Comparison of ENCODE assay signal across 11 mouse cellular contexts in the genomic region with DNA sequence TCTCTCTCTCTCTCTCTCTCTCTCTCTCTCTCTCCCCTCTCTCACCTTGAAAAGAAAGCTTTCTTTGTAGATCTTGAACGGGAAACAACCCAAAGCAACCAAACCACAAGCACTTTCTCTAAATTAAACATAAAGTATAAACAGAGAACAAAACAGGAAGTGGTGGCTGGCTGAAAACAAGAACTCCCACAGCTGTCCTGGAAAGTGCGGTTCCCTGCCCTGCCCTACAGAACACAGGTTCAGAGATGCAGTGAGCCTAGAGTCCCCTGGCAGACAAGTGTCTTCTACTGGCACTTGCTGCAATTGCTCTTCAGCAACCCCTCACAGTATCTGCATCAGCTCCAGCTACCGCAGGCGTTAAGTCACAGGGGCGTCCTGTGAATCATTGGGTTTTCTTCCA. TPM values are rescaled to one million over a fixed set of nuclear protein-coding genes. Genes with fewer than 3 reads are reported as not detected.
DNase-seq lines count a peak whose midpoint lies in the region; ATAC-seq and TF ChIP-seq lines count a peak whose summit lies in the region.
"Had no signal": no experiment of that assay in that cellular context is flagged by ENCODE, and none has a peak within 500 bp of the region (broad histone marks: within the 10 kb centered on the region; RNA-seq: fewer than 3 reads in every experiment).

No protein-coding gene starts in this region.

- peak; percentile 94 for ATAC-seq in common myeloid progenitor, adult 5-6 weeks (replicated peaks; ENCODE audit: low read depth, poor library complexity, severe bottlenecking)
- peak; percentile 82 for ATAC-seq in megakaryocyte progenitor cell, adult 5-6 weeks (replicated peaks; ENCODE audit: poor library complexity)
- ATAC-seq: hindbrain, postnatal 0 days had no signal

- TF ChIP-seq POLR2A in kidney, adult 2 months (IDR thresholded peaks at IDR 0.05; ENCODE audit: low read depth, low read length): no peak

- no peak for TF ChIP-seq CTCF in kidney, adult 2 months (conservative IDR thresholded peaks at IDR 0.05; ENCODE audit: insufficient read depth, insufficient read length, low read depth, low read length)

- H3K4me1 ChIP-seq in kidney, adult 2 months (ENCODE audit: control insufficient read depth, insufficient read depth, low read length): no peaks in the 10 kb centered on the region

- 74% methylated on average over 5 of the region's 5 CpGs for WGBS in kidney, adult 2 months

- peak; percentile 4 for DNase-seq in kidney, adult 2 months
- no peak for DNase-seq in kidney, adult 11 months
- peak; percentile 95 for DNase-seq in thymus, postnatal 0 days (ENCODE audit: low spot score)
- no peak for DNase-seq in gastrocnemius, postnatal 14 days
- no peak for DNase-seq in heart, adult 8-10 months (ENCODE audit: low spot score)
- DNase-seq in heart, postnatal 25 days (ENCODE audit: low spot score): no peak
- DNase-seq: embryo, embryonic 11 days had no signal

- no peak overlapping the region for H3K4me3 ChIP-seq in kidney, adult 2 months (ENCODE audit: insufficient read depth, low read depth, low read length)
- H3K4me3 ChIP-seq: forebrain, embryonic 10.5 days had no signal

- no peaks in the 10 kb centered on the region for H3K36me3 ChIP-seq in kidney, adult 2 months (ENCODE audit: control insufficient read depth, insufficient read depth, low read length)
- H3K36me3 ChIP-seq: forebrain, embryonic 10.5 days had no signal

- no peak overlapping the region for H3K27ac ChIP-seq in kidney, adult 2 months (ENCODE audit: insufficient read depth, low read depth, low read length)
- H3K27ac ChIP-seq: forebrain, embryonic 10.5 days; hindbrain, postnatal 0 days had no signal

- intact Hi-C loops in gastrocnemius, postnatal 14 days (cut with DNase I; ENCODE audit: low total_unique reads): no loop called here
- intact Hi-C loops in heart, postnatal 25 days (cut with DNase I): no loop called here

- no peaks in the 10 kb centered on the region for H3K27me3 ChIP-seq in kidney, adult 2 months (replicated peaks; ENCODE audit: control insufficient read depth, insufficient read depth, low read length)

RNA-seq across cellular contexts. Expression of a gene that starts 37.5 kb away (rescaled TPM):
- polyA plus RNA-seq in kidney, adult 2 months (2012; rRNA removed): 1.0 and 2.2 TPM in 2 replicates
- 2.7 and 3.0 TPM in 2 replicates for total RNA-seq in common myeloid progenitor, adult 5-6 weeks (2017)
- 0.17 and 0.47 TPM in 2 replicates for total RNA-seq in megakaryocyte progenitor cell, adult 5-6 weeks (2015)
- total RNA-seq in megakaryocyte progenitor cell, adult 5-6 weeks (2017): 0.33 and 0.95 TPM in 2 replicates
- polyA plus RNA-seq in thymus, postnatal 0 days (2015; fragmentation: Nextera tagmentation; extraction: Ambion mirVana): 8.5 and 12.1 TPM in 2 replicates
- 1 to 10 TPM; 2.0 to 2.8 TPM for total RNA-seq in gastrocnemius, postnatal 14 days (2021)
- total RNA-seq in heart, adult 8-10 months (2022): 1 to 10 TPM in 1 of 4 experiments, under 1 TPM in 3; 0.69 to 1.9 (median 0.80) TPM
- total RNA-seq in heart, postnatal 25 days (2021): 1 to 10 TPM; 1.2 to 1.8 TPM

Comparison
In these comparisons a context has a peak if more than half of its experiments do, and no peak if none do; other contexts are left out.
1. DNase-seq: peak in kidney, adult 2 months (single experiment) and thymus, postnatal 0 days (single experiment); none in kidney, adult 11 months (single experiment), gastrocnemius, postnatal 14 days (single experiment), heart, adult 8-10 months (single experiment) and heart, postnatal 25 days (single experiment).